Mouse (Mus musculus) retina, embryonic 14.5 days (tissue): Measurements from ENCODE around the gene Sh3glb2.

ENCODE experiments used
- DNase-seq: peaks from one replicate; pipeline ENCODE4 v3.0.0-alpha.2; 2015; ENCODE audit warnings: low spot score

Sh3glb2 gene

GRCm38 (mm10) chr2:30342061-30342460 is 17.1 kb downstream of the Sh3glb2 start:
- DNase-seq, result no peak

GRCm38 (mm10) chr2:30337179-30337578 is 22.0 kb downstream of the Sh3glb2 start:
- DNase-seq, result no peak

- no peak for DNase-seq
Observed at GRCm38 (mm10) chr2:30336174-30336915, 22.8 kb downstream of the Sh3glb2 start.

- no peak for DNase-seq
Observed at GRCm38 (mm10) chr2:30335324-30335723, 23.8 kb downstream of the Sh3glb2 start.

GRCm38 (mm10) chr2:30328791-30329190 is 30.3 kb downstream of the Sh3glb2 start:
- DNase-seq, result no peak

- no peak for DNase-seq
Observed at GRCm38 (mm10) chr2:30327276-30327675, 31.9 kb downstream of the Sh3glb2 start.

- no peak for DNase-seq
Observed at GRCm38 (mm10) chr2:30325296-30325695, 33.8 kb downstream of the Sh3glb2 start.

GRCm38 (mm10) chr2:30323111-30323510 is 36.0 kb downstream of the Sh3glb2 start:
- no peak for DNase-seq

- DNase-seq, result no peak
Observed at GRCm38 (mm10) chr2:30319260-30319659, 39.9 kb downstream of the Sh3glb2 start.

GRCm38 (mm10) chr2:30316955-30317354 is 42.2 kb downstream of the Sh3glb2 start:
- no peak for DNase-seq

GRCm38 (mm10) chr2:30316136-30316535 is 43.0 kb downstream of the Sh3glb2 start:
- peak; percentile 3 for DNase-seq

GRCm38 (mm10) chr2:30311481-30311880 is 47.7 kb downstream of the Sh3glb2 start:
- no peak for DNase-seq

GRCm38 (mm10) chr2:30309351-30309750 is 49.8 kb downstream of the Sh3glb2 start:
- DNase-seq, result no peak

GRCm38 (mm10) chr2:30306087-30306486 is 53.0 kb downstream of the Sh3glb2 start:
- no peak for DNase-seq

- no peak for DNase-seq
Observed at GRCm38 (mm10) chr2:30299966-30300365, 59.2 kb downstream of the Sh3glb2 start.

- no peak for DNase-seq
Observed at GRCm38 (mm10) chr2:30299525-30299924, 59.6 kb downstream of the Sh3glb2 start.
